Comparison of ENCODE assay signal across 8 mouse cellular contexts in the genomic region with DNA sequence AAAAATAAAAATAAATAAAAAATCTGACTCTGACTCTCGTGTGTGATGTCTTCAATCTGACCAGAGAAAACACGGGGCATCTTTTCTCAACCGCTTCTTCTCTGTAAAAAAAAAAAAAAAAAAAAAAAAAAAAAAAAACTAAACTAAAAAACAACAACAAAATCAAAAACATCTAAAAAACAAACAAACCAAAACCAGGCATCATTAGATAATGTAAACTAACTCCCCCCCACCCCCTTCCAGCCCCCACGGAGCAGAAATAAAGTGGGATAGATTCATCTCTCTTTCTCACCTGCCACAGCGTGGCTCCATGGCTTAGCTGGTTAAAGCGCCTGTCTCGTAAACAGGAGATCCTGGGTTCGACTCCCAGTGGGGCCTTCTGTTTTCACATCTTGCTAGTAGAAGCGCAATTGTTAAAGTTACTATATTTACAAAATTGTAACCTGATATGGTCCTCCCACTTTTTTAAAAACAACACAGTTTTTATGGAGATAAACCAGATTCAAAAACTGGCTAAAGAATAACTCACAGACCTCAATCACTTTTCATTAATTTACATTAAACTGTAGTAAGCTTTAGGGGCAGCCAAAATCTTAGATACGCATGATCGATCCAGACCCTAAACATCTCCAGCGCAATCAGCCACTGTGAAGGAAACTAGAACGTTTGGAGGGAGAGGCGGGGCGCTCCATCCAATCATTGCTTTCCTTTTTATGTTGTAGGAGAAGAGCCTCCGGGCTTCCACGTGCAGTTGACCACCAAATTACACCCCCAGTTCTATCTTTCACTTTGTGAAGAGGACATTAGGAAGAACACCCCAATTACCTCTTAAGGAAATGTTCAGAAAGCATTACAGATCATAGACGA. TPM values are rescaled to one million over a fixed set of nuclear protein-coding genes. Genes with fewer than 3 reads are reported as not detected.
DNase-seq lines count a peak whose midpoint lies in the region; ATAC-seq and TF ChIP-seq lines count a peak whose summit lies in the region.

No protein-coding gene starts in this region.

- ATAC-seq in forebrain, embryonic 11.5 days (replicated peaks; ENCODE audit: low FRiP score): 0 out of 2 replicates have a peak, but pooled peaks have one; percentile 20

- no peak overlapping the region for H3K27ac ChIP-seq in kidney, adult 2 months (ENCODE audit: insufficient read depth, low read depth, low read length)
- H3K27ac ChIP-seq in forebrain, embryonic 11.5 days (ENCODE audit: low read depth, low read length): no peak overlapping the region
- H3K27ac ChIP-seq in layer of hippocampus, adult 2 months: no peak overlapping the region

- no peak for TF ChIP-seq POLR2A in kidney, adult 2 months (IDR thresholded peaks at IDR 0.05; ENCODE audit: low read depth, low read length)

- H3K36me3 ChIP-seq in kidney, adult 2 months (ENCODE audit: control insufficient read depth, insufficient read depth, low read length): no peaks in the 10 kb centered on the region
- H3K36me3 ChIP-seq in forebrain, embryonic 11.5 days (ENCODE audit: control insufficient read depth, insufficient read depth, low read length): no peaks in the 10 kb centered on the region

- no peaks in the 10 kb centered on the region for H3K4me1 ChIP-seq in kidney, adult 2 months (ENCODE audit: control insufficient read depth, insufficient read depth, low read length)
- H3K4me1 ChIP-seq in forebrain, embryonic 11.5 days (replicated peaks; ENCODE audit: control insufficient read depth, insufficient read depth, low read length): 0 out of 2 replicates have a peak, but pooled peaks cover 2% of the 10 kb centered on the region

- no peak overlapping the region for H3K4me3 ChIP-seq in kidney, adult 2 months (ENCODE audit: insufficient read depth, low read depth, low read length)
- H3K4me3 ChIP-seq in forebrain, embryonic 11.5 days (ENCODE audit: low read depth, low read length): peak overlapping the region; percentile 35
- H3K4me3 ChIP-seq in layer of hippocampus, adult 2 months: peak overlapping the region; percentile 52

- peak; percentile 13 for DNase-seq in kidney, adult 2 months
- DNase-seq in kidney, adult 18-20 months: no peak
- DNase-seq in brain, adult 2 months (ENCODE audit: low read depth, low spot score): peak; percentile 88
- DNase-seq in forebrain, embryonic 11.5 days (ENCODE audit: low spot score): peak; percentile 83
- peak; percentile 77 to 80 for DNase-seq in layer of hippocampus, adult 2 months (ENCODE audit: low spot score in 2 of 2)
- peak; percentile 66 for DNase-seq in mesoderm, embryonic 11.5 days (ENCODE audit: low read depth, low spot score)
- peak; percentile 70 for DNase-seq in yolk sac, embryonic 10.5 days (ENCODE audit: low spot score)
- no peak for DNase-seq in ovary, postnatal 14 days (ENCODE audit: low spot score)

- peak overlapping the region; percentile 37; the same call in 1 of the 2 replicates for H3K9ac ChIP-seq in forebrain, embryonic 11.5 days (ENCODE audit: low read length)

- no peaks in the 10 kb centered on the region for H3K27me3 ChIP-seq in kidney, adult 2 months (replicated peaks; ENCODE audit: control insufficient read depth, insufficient read depth, low read length)
- H3K27me3 ChIP-seq in forebrain, embryonic 11.5 days (ENCODE audit: control insufficient read depth, insufficient read depth, low read length): no peaks in the 10 kb centered on the region

- peak overlapping the region; percentile 51 for H3K4me2 ChIP-seq in forebrain, embryonic 11.5 days (ENCODE audit: low read depth, low read length, severe bottlenecking)

- no peaks in the 10 kb centered on the region for H3K9me3 ChIP-seq in forebrain, embryonic 11.5 days (ENCODE audit: control insufficient read depth, low read length)

- TF ChIP-seq CTCF in kidney, adult 2 months (conservative IDR thresholded peaks at IDR 0.05; ENCODE audit: insufficient read depth, insufficient read length, low read depth, low read length): no peak
- TF ChIP-seq CTCF in layer of hippocampus, adult 2 months (conservative IDR thresholded peaks at IDR 0.05): no peak

- 25% methylated on average over 18 of the region's 18 CpGs for WGBS in kidney, adult 2 months
- WGBS in forebrain, embryonic 11.5 days: 11% methylated on average over 18 of the region's 18 CpGs

RNA-seq across cellular contexts. Expression of a gene that starts 10.8 kb away (rescaled TPM):
- 24.6 and 28.9 TPM in 2 replicates for polyA plus RNA-seq in kidney, adult 2 months (2012; rRNA removed)
- not detected in 2 replicates for polyA plus RNA-seq in forebrain, embryonic 11.5 days (2014; fragmentation: Nextera tagmentation; extraction: Ambion mirVana)
- total RNA-seq in layer of hippocampus, adult 2 months (2021): not detected

RNA-seq across cellular contexts. Expression of a gene that starts 24.0 kb away (rescaled TPM):
- polyA plus RNA-seq in kidney, adult 2 months (2012; rRNA removed): not detected in 2 replicates
- polyA plus RNA-seq in forebrain, embryonic 11.5 days (2014; fragmentation: Nextera tagmentation; extraction: Ambion mirVana): not detected in 2 replicates
- not detected for total RNA-seq in layer of hippocampus, adult 2 months (2021)

RNA-seq across cellular contexts. Expression of a gene that starts 30.2 kb away (rescaled TPM):
- not detected in 2 replicates for polyA plus RNA-seq in kidney, adult 2 months (2012; rRNA removed)
- not detected in 2 replicates for polyA plus RNA-seq in forebrain, embryonic 11.5 days (2014; fragmentation: Nextera tagmentation; extraction: Ambion mirVana)
- not detected for total RNA-seq in layer of hippocampus, adult 2 months (2021)

RNA-seq across cellular contexts. Expression of a gene that starts 39.9 kb away (rescaled TPM):
- polyA plus RNA-seq in kidney, adult 2 months (2012; rRNA removed): 1.6 TPM in 2 replicates
- polyA plus RNA-seq in forebrain, embryonic 11.5 days (2014; fragmentation: Nextera tagmentation; extraction: Ambion mirVana): 20.5 and 22.4 TPM in 2 replicates
- 1 to 10 TPM; 9.4 to 10.0 TPM for total RNA-seq in layer of hippocampus, adult 2 months (2021)

Comparison
In these comparisons a context has a peak if more than half of its experiments do, and no peak if none do; other contexts are left out.
1. DNase-seq: peak in kidney, adult 2 months (single experiment), brain, adult 2 months (single experiment), forebrain, embryonic 11.5 days (single experiment), layer of hippocampus, adult 2 months (2 of 2), mesoderm, embryonic 11.5 days (single experiment) and yolk sac, embryonic 10.5 days (single experiment); none in kidney, adult 18-20 months (single experiment) and ovary, postnatal 14 days (single experiment).
2. RNA of a gene that starts 10.8 kb away (polyA plus RNA-seq): 24.6 to 28.9 TPM in kidney, adult 2 months; not detected in forebrain, embryonic 11.5 days; every median in the first group is over 10 times any median in the second.